Mouse (Mus musculus) cerebellum, adult 2 months (tissue): Measurements from ENCODE around the gene C1ql1.

Source experiments
- CTCF ChIP-seq: fragments of 200-500 bp; IDR thresholded peaks from 2 replicates; pipeline ENCODE4 v1.5.1; 2011; ENCODE audit warnings: low read depth, mild to moderate bottlenecking, control low read depth, low read length, moderate library complexity, borderline replicate concordance; ENCODE audit not compliant: insufficient read depth
- POLR2A ChIP-seq: fragments of 200-500 bp; IDR thresholded peaks from 2 replicates; pipeline ENCODE4 v1.6.1; 2011; ENCODE audit warnings: low read length, control low read depth, borderline replicate concordance; ENCODE audit not compliant: insufficient read depth

DNA sequence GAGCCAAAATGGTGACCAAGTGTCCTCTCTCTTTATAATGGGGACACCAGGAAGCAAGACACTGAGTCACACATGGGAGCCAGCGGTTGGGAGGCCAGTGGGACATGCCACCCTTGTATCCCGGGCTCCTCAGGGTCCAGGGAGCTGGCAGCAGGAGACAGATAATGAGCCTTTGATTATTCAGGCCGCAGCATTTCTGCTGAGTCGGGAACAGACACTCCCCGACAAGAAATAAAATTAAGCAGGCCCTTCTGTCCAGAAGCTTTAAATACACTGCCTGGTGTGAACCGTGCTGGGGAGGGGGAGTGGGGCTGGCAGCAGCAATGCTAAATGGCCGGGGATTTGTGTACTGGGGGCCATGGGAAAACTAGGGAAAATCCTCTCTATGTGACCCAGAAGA lies 35.1 kb downstream of the C1ql1 start:
- TF ChIP-seq CTCF (no peak), POLR2A (no peak)
